Mouse (Mus musculus) brain, embryonic 14.5 days (tissue): ENCODE data around the gene Rab4b.

ENCODE experiments used
- CTCF ChIP-seq: fragments of 200-500 bp; IDR thresholded peaks from 2 replicates; pipeline ENCODE4 v1.5.1; 2012; ENCODE audit warnings: inconsistent platforms, mild to moderate bottlenecking, moderate library complexity, borderline replicate concordance; ENCODE audit not compliant: insufficient read depth, insufficient read length; ENCODE audit errors: extremely low read depth
- POLR2A ChIP-seq: fragments of 200-500 bp; IDR thresholded peaks from 2 replicates; pipeline ENCODE4 v1.6.1; 2012; ENCODE audit warnings: mild to moderate bottlenecking, inconsistent platforms, borderline replicate concordance; ENCODE audit not compliant: poor library complexity, insufficient read depth, insufficient read length, severe bottlenecking; ENCODE audit errors: extremely low read depth

DNA sequence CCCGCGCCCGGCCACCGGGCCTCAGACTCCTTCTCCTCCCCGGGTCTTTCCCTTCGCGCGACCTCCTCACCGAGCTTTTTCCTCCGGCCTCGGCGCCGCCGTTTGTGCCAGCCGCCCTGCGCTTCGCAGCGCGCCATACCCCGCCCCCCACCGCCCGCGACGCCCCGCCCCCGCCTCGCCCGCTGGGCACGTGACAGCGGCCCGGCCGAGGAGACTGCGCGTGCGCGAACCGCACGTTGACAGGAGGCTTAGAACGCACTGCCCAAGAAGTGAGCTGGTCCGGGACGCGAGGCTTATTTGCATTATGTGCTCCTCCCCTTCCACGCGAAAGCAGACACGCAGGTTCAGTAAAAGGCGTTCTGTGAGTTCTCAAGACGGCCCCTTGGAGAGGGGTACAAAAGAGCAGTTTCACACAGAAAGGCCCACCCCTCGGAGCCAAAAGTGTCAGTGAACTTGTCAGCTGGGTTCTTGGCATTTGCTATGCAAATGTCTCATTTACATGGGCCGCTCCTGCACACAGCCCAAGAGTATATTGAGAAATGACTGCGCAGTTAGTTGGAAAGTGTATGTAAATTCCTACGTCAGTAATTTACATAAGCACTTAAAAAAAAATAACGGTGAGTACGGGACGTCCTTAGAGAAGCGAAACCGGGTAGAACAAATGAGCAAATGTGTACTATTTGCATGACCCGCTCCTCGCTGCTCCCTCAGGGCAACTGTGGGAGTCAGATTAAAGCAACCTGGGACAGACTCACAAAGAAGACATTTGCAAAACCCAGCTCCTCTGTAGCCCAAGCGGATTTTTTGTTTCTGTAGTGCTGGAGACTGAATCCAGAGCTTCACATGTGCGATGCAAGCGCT lies 11.9 kb downstream of the Rab4b start, which contains the start of gene Egln2:
- TF ChIP-seq POLR2A (no peak; the same call in 1 of the 2 replicates), CTCF (no peak)
